Mouse (Mus musculus) cerebellum, adult 2 months (tissue): ENCODE data around the gene Zp2. TPM values are rescaled to one million over a fixed set of nuclear protein-coding genes. Genes with fewer than 3 reads are reported as not detected.

ENCODE experiments used
- DNase-seq, 2 experiments: peaks; one replicate each; pipeline ENCODE4 v3.0.0; 2021
- H3K27ac ChIP-seq: fragments of 200-500 bp; 2 replicates; pipeline ENCODE4 v1.5.1; 2012; ENCODE audit warnings: low read length, control low read depth, inconsistent platforms; ENCODE audit not compliant: insufficient read depth
- H3K27me3 ChIP-seq: fragments of 200-500 bp; 2 replicates; pipeline ENCODE4 v1.6.1; 2012; ENCODE audit warnings: inconsistent platforms, mild to moderate bottlenecking, low read length, moderate library complexity; ENCODE audit not compliant: control insufficient read depth, insufficient read depth
- H3K4me1 ChIP-seq: fragments of 200-500 bp; 2 replicates; pipeline ENCODE4 v1.6.1; 2011; ENCODE audit warnings: low read length; ENCODE audit not compliant: control insufficient read depth, insufficient read depth
- H3K4me3 ChIP-seq: fragments of 200-500 bp; replicated peaks from 2 replicates; pipeline ENCODE3; 2011; ENCODE audit warnings: mild to moderate bottlenecking, low read depth, low read length, control low read depth; ENCODE audit not compliant: insufficient read depth
- CTCF ChIP-seq: fragments of 200-500 bp; IDR thresholded peaks from 2 replicates; pipeline ENCODE4 v1.5.1; 2011; ENCODE audit warnings: low read depth, mild to moderate bottlenecking, control low read depth, low read length, moderate library complexity, borderline replicate concordance; ENCODE audit not compliant: insufficient read depth
- POLR2A ChIP-seq: fragments of 200-500 bp; IDR thresholded peaks from 2 replicates; pipeline ENCODE4 v1.6.1; 2011; ENCODE audit warnings: low read length, control low read depth, borderline replicate concordance; ENCODE audit not compliant: insufficient read depth
- WGBS: fragments of 180-500 bp; shearing (Covaris S2); methylation state at CpG from one replicate; pipeline ENCODE4 v1.1.7; 2018; 5-methylcytosine and 5-hydroxymethylcytosine counted together
- polyA plus RNA-seq: library from polyadenylated mRNA; depleted of rRNA; stranded (reverse); fragments of >200 nt; gene quantifications from 2 replicates; pipeline ENCODE4 v1.2.3, GENCODE M21; 2012; rRNA removed

The Zp2 gene
- polyA plus RNA-seq: not detected in 2 replicates

DNA sequence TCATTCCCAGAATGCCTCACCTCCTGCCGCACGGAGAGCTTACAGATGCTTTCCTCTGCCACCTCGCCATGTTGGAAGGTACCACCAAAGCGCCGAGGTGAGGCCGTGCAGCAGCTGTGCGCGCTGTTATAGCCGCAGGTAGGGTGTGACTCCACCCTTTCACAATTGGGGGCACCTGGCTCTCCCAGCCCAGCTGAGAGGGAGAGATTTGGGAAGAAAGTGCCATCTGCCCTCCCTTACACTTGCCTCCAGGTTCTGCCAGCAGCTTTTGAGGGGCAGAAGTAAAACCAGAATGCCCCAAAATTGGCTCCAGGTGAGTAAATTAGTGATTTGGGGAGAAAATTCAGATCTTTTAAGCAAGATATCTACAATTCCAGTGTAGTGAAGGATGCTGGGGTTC lies at the start of gene Zp2:
Gene Zp2 (minus strand): TSS at position 101 of the 400 bp plus-strand sequence.
- H3K4me1 ChIP-seq: no peaks in the 10 kb centered on the region
- H3K27me3 ChIP-seq: no peaks in the 10 kb centered on the region
- H3K27ac ChIP-seq: no peak within 1 kb of the TSS
- H3K4me3 ChIP-seq: no peak within 1 kb of the TSS
- TF ChIP-seq CTCF: no peak
- TF ChIP-seq POLR2A: no peak
- WGBS: 81% methylated on average over 9 of the region's 9 CpGs
- no peak for DNase-seq

DNA sequence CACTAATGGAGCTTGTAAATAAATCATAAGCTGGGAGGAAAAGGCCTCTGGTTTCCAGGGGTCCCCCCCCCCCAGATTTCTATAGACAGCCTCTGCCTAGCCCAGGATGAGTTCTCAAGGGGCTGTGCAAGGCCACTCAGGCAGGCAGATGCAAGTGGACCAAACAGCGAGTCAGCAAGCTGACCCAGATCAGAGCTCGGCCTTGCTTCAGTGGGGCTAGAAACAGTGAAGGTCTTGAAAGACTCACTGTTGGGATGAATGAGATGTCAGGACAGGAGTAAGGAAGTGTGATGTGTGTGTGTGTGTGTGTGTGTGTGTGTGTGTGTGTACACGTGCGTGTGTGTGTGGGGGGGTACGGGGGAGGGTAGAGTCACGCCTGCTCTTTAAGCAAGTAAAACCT lies 47.7 kb upstream of the Zp2 start:
- H3K4me3 ChIP-seq: no peak overlapping the region
- 92% methylated on average over 6 of the region's 6 CpGs for WGBS

DNA sequence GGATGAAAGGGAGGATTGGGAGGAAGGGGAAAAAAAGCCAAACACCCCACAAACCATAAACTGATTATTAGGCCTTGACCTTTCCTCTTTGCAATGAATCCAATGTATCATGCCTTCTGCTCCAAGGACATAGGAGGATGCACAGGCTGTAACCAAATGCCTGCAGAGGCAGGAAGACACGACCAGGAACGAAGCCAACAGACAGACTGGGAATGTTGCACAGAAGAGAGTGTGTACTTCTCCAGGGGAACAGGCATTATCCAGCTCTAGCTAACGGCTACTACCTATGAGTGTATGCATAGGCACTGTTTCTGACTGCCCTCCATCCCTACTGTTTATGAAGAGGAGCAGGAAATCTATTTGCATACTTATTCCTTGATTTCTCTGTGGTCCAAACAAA lies 47.1 kb upstream of the Zp2 start:
- H3K27ac ChIP-seq: no peak overlapping the region
- no peaks in the 10 kb centered on the region; the same call in 1 of the 2 replicates for H3K27me3 ChIP-seq
- peak in 1 of 2 experiments; percentile 65 for DNase-seq
- no peak overlapping the region for H3K4me3 ChIP-seq
- peaks cover 4% of the 10 kb centered on the region for H3K4me1 ChIP-seq
- WGBS: 26% methylated on average over 3 of the region's 3 CpGs
- no peak for TF ChIP-seq POLR2A
- no peak for TF ChIP-seq CTCF

More for the DNA sequence above, 47.7 kb upstream of the Zp2 start:
- Histone ChIP-seq H3K4me1 (peaks cover 4% of the 10 kb centered on the region), H3K27me3 (no peaks in the 10 kb centered on the region; the same call in 1 of the 2 replicates), H3K27ac (no peak overlapping the region)
- DNase-seq: no peak
- TF ChIP-seq POLR2A: no peak
- no peak for TF ChIP-seq CTCF

DNA sequence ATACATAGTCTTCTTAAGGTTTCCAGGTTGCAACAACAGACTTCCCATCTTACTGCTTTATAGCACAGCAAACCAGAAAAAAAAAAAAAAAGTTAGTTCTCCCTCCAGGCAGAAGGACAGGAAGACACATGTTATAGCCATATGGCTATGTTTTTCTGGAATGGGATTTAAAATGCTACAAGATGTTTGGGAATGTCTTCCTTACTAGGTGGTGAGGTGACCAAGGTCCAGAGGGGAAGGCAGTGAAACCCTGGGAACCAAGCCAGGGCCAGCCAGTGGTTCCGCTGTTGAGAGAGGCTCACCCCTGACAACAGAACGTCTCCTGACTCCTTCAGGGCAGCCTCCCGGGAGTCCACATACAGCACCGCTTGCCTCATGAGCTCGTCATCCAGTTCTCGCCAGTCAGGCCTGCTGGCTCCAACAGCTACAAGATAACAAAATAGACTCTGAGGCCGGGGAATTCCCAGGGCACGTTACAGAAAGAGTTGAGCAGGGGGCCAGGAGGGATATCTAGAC lies 45.1 kb upstream of the Zp2 start:
- Histone ChIP-seq H3K27ac (no peak overlapping the region), H3K27me3 (no peaks in the 10 kb centered on the region; the same call in 1 of the 2 replicates), H3K4me1 (peaks cover 4% of the 10 kb centered on the region), H3K4me3 (no peak overlapping the region)
- TF ChIP-seq POLR2A: no peak
- 34% methylated on average over 8 of the region's 8 CpGs for WGBS
- DNase-seq: peak; percentile 54 to 62

DNA sequence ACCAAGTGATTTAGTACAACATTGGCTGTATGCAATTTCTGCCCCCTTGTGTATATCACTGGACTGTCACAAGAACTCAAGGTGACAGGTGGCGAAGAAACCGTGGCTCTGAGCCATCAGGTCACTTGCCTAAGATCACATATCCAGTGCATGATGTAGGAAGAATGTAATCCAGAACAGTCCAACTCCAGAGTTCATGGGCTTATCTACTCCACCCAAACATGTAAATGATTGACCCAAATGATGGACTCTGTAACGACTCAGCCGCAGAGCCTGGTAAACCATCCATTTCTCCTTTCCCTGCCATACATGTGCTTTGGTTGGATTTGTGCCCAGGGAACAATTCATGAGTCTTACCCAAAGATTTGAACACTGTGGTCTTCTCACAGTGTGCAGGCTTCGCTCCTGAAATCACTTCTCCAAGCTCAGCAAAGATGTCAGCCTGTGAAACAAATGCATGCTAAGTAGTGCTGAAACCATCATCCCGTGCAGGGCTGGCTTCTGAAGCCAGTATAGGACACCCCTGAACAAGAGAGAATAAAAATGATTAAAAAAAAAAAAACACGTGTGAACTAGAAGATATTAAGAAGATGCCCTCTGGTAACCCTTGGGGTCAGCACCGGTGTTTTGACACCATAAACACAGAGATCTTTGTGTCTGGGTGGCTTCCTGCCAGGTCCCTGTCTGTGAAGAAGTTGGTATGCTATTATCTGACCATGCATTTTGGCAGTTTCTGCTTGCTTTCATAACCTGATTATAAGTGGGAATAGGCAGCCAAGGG lies 44.5 kb upstream of the Zp2 start:
- Histone ChIP-seq H3K4me1 (peaks cover 4% of the 10 kb centered on the region), H3K4me3 (no peak overlapping the region), H3K27ac (no peak overlapping the region), H3K27me3 (no peaks in the 10 kb centered on the region)
- no peak for DNase-seq
- no peak for TF ChIP-seq POLR2A
- TF ChIP-seq CTCF: no peak
- WGBS: 33% methylated on average over 8 of the region's 8 CpGs

DNA sequence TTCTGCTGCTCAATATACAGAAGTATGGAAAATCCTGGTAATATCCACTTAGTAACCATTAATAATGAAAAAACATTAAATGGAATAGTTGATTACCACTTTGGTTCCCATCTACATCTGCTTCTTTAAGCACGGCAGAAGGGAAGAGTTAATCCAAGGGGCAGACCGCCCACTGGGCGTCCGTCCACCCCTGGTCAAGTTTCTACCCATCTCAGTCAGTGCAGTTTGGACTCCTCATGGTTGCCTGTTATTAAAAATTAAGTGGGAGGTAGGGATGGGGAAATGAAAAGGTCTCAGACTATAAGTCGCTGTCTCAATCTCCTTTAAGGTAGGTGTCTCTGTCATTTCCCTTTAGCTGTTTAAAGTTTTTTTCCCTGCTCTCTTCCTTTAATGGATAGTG lies 43.9 kb upstream of the Zp2 start:
- H3K27ac ChIP-seq: no peak overlapping the region
- H3K4me1 ChIP-seq: peaks cover 4% of the 10 kb centered on the region
- WGBS: 69% methylated on average over 5 of the region's 5 CpGs
- H3K27me3 ChIP-seq: no peaks in the 10 kb centered on the region
- no peak for DNase-seq
- TF ChIP-seq POLR2A (no peak), CTCF (no peak)
- no peak overlapping the region for H3K4me3 ChIP-seq

DNA sequence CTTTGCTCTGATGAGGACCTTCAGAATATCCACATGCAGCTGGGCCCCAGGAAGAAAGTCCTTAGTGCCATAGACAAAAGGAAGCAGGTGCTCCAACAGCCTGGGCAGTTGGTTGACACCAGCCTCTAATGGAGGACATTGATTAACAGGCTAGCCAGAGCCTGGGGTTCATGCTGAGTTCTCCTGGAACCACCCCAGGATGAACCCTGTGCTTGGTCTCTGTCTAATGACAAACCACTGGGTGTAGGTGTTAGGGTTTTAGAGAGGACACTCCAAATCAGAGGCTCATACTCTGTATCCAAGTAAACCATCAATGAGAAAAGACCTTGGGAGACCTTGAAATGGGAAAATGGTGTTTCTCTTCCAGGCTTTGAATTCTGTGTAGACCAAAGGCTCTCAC lies 37.8 kb upstream of the Zp2 start:
- H3K4me1 ChIP-seq: peaks cover 6% of the 10 kb centered on the region
- TF ChIP-seq CTCF: no peak
- no peak for TF ChIP-seq POLR2A
- no peak for DNase-seq
- H3K27me3 ChIP-seq: no peaks in the 10 kb centered on the region
- H3K27ac ChIP-seq: no peak overlapping the region
- H3K4me3 ChIP-seq: no peak overlapping the region
